Comparison of ENCODE assay signal across 9 mouse cellular contexts in genomic region chr2:44999906-45000305, GRCm38 (mm10).
A peak's percentile ranks its signal among the peaks of the same experiment; 100 is the strongest.
DNase-seq lines count a peak whose midpoint lies in the region; ATAC-seq and TF ChIP-seq lines count a peak whose summit lies in the region.
"Had no signal": no experiment of that assay in that cellular context is flagged by ENCODE, and none has a peak within 500 bp of the region (broad histone marks: within the 10 kb centered on the region; RNA-seq: fewer than 3 reads in every experiment).

No protein-coding gene starts in this region.

- WGBS in heart, adult 2 months = 69% methylated on average over 6 of the region's 6 CpGs
- 59% methylated on average over 6 of the region's 6 CpGs for WGBS in midbrain, embryonic 11.5 days

- no peak overlapping the region for H3K27ac ChIP-seq in heart, adult 2 months
- H3K27ac ChIP-seq in layer of hippocampus, adult 2 months = peak overlapping the region; percentile 82
- H3K27ac ChIP-seq in midbrain, embryonic 11.5 days (ENCODE audit: low read depth, low read length) = peak overlapping the region; percentile 27; the same call in 1 of the 2 replicates
- H3K27ac ChIP-seq: limb, embryonic 15.5 days had no signal

- TF ChIP-seq CTCF in heart, adult 2 months (IDR thresholded peaks at IDR 0.05) = no peak
- TF ChIP-seq CTCF in layer of hippocampus, adult 2 months (conservative IDR thresholded peaks at IDR 0.05) = no peak

- no peak overlapping the region for H3K4me3 ChIP-seq in heart, adult 2 months
- no peak overlapping the region for H3K4me3 ChIP-seq in layer of hippocampus, adult 2 months
- no peak overlapping the region for H3K4me3 ChIP-seq in midbrain, embryonic 11.5 days (ENCODE audit: low read depth, low read length)
- H3K4me3 ChIP-seq: limb, embryonic 15.5 days had no signal

- peak; percentile 62; the same call in 1 of the 2 replicates for ATAC-seq in midbrain, embryonic 11.5 days (ENCODE audit: low FRiP score)

- H3K27me3 ChIP-seq in heart, adult 2 months (ENCODE audit: control insufficient read depth, insufficient read depth, low read length) = no peaks in the 10 kb centered on the region
- H3K27me3 ChIP-seq in midbrain, embryonic 11.5 days (ENCODE audit: control insufficient read depth, insufficient read depth, low read length) = no peaks in the 10 kb centered on the region
- H3K27me3 ChIP-seq: limb, embryonic 15.5 days had no signal

- no peaks in the 10 kb centered on the region; the same call in none of the 2 replicates for H3K36me3 ChIP-seq in heart, adult 2 months (ENCODE audit: control insufficient read depth, insufficient read depth, low read length)
- peaks cover 28% of the 10 kb centered on the region for H3K36me3 ChIP-seq in midbrain, embryonic 11.5 days (ENCODE audit: control insufficient read depth, insufficient read depth, low read length)

- intact Hi-C loops in heart, adult 2 months (cut with DNase I) = no loop called here

- no peak for TF ChIP-seq POLR2A in heart, adult 2 months (IDR thresholded peaks at IDR 0.05; ENCODE audit: insufficient read depth, low read depth, low read length)

- no peaks in the 10 kb centered on the region for H3K9me3 ChIP-seq in midbrain, embryonic 11.5 days (ENCODE audit: control insufficient read depth, low read length)
- H3K9me3 ChIP-seq: limb, embryonic 15.5 days had no signal

- H3K4me1 ChIP-seq in heart, adult 2 months (ENCODE audit: control insufficient read depth, insufficient read depth, low read length) = no peaks in the 10 kb centered on the region
- H3K4me1 ChIP-seq in midbrain, embryonic 11.5 days (ENCODE audit: control insufficient read depth, insufficient read depth, low read length) = no peaks in the 10 kb centered on the region

- no peaks in the 10 kb centered on the region for H3K79me2 ChIP-seq in heart, adult 2 months (replicated peaks; ENCODE audit: control insufficient read depth, insufficient read depth, low read length)

- no peak overlapping the region for H3K9ac ChIP-seq in heart, adult 2 months (ENCODE audit: low read depth, low read length)
- H3K9ac ChIP-seq in midbrain, embryonic 11.5 days (ENCODE audit: low read length) = no peak overlapping the region
- H3K9ac ChIP-seq: limb, embryonic 15.5 days had no signal

- no peak overlapping the region for H3K4me2 ChIP-seq in midbrain, embryonic 11.5 days
- H3K4me2 ChIP-seq: limb, embryonic 15.5 days had no signal

- no peak for TF ChIP-seq EP300 in heart, adult 2 months (IDR thresholded peaks at IDR 0.05; ENCODE audit: insufficient read depth, low read depth, low read length)

- DNase-seq in heart, adult 11 months = peak; percentile 90
- DNase-seq in heart, adult 2 months = no peak
- DNase-seq in embryo, embryonic 10 days (ENCODE audit: low spot score) = peak; percentile 62
- DNase-seq in layer of hippocampus, adult 2 months (ENCODE audit: low spot score in 2 of 2) = peak; percentile 65 to 77
- DNase-seq in midbrain, embryonic 11.5 days (ENCODE audit: low spot score, missing footprints) = no peak
- DNase-seq in gastrocnemius, postnatal 25 days = no peak
- no peak for DNase-seq in thymus, adult 18-20 months
- DNase-seq in heart, adult 8-10 months (ENCODE audit: low spot score) = no peak

Comparison
In these comparisons a context has a peak if more than half of its experiments do, and no peak if none do; other contexts are left out.
1. DNase-seq: peak in heart, adult 11 months (single experiment), embryo, embryonic 10 days (single experiment) and layer of hippocampus, adult 2 months (2 of 2); none in heart, adult 2 months (0 of 2), midbrain, embryonic 11.5 days (single experiment), gastrocnemius, postnatal 25 days (single experiment), thymus, adult 18-20 months (0 of 2) and heart, adult 8-10 months (single experiment).